Mouse (Mus musculus): ENCODE data around the gene Ttyh3.

DNA sequence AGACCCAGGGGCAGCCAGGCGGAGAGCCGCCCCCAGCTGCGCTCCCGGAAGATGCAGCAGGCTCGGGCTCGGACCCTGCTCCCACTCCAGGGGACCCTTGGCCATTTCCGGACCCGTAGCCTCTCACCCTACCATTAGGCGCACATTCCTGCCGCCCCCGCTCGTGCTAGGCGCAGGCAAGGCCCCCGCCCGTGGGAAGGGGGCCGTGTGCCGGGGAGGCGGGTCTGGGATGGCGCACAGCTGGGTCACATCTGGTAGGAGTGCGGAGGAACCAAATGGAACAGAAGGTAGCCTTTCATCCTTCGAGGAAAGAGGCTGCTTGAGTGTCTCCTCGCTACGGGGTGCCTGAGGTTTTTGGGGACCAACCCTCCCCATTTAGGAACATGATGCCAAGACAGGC is 42.4 kb downstream of the Ttyh3 start:
- no peak for TF ChIP-seq FLI1 (IDR thresholded peaks at IDR 0.05; ENCODE audit: low read length)
- TF ChIP-seq GATA1 (IDR thresholded peaks at IDR 0.05; ENCODE audit: borderline replicate concordance, low read length), result no peak
